Mouse (Mus musculus): ENCODE data around the gene Mrpl2. TPM values are rescaled to one million over a fixed set of nuclear protein-coding genes. Genes with fewer than 3 reads are reported as not detected.

Mrpl2 gene
- polyA plus RNA-seq, 1 experiment from 2014 or later: 165 TPM

DNA sequence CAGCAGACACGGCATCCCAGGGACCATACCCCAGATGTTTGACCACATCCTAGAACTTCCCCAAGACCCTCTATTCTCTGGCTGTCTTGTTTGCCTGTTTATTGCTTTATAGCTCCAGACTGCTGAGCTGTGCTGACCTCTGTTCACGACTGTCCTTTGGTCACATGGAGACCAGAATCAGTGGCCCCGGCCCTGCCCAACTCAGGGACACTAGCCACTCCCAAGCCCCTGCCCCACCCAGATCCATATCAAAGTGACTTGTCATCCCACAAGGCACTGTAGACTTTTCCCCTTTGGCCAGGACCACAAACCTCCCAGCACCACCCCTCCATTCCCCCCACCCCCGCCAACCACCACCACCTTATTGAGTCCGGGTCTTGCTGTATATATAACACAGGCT, 53.2 kb downstream of the Mrpl2 start:
- H3K9me3 ChIP-seq (ENCODE audit: control insufficient read depth, low read length): no peaks in the 10 kb centered on the region
- H3K27ac ChIP-seq (ENCODE audit: low read depth, low read length): no peak overlapping the region
- H3K9ac ChIP-seq (ENCODE audit: low read depth, low read length): no peak overlapping the region; the same call in 1 of the 2 replicates
- no peak overlapping the region for H3K4me3 ChIP-seq (ENCODE audit: low read depth, low read length)
- H3K27me3 ChIP-seq (replicated peaks; ENCODE audit: control insufficient read depth, insufficient read depth, low read length): no peaks in the 10 kb centered on the region
- no peak for ATAC-seq (replicated peaks; ENCODE audit: low FRiP score)
- H3K36me3 ChIP-seq (ENCODE audit: control insufficient read depth, insufficient read depth, low read length): peaks cover 10% of the 10 kb centered on the region; the same call in 1 of the 2 replicates
- WGBS: 64% methylated on average over 5 of the region's 5 CpGs
- H3K4me2 ChIP-seq: no peak overlapping the region
- H3K4me1 ChIP-seq (replicated peaks; ENCODE audit: control insufficient read depth, insufficient read depth, low read length): peaks cover 21% of the 10 kb centered on the region
- no peak for DNase-seq (ENCODE audit: low spot score)

Other genes with a start within 250 kb of the Mrpl2 start
- gene Crip3, start 217.3 kb upstream of the Mrpl2 start, polyA plus RNA-seq (2014; fragmentation: Nextera tagmentation; extraction: Ambion mirVana): 0.38 and 0.53 TPM in 2 replicates
- not detected in 2 replicates for gene Slc22a7, start 207.8 kb upstream of the Mrpl2 start, polyA plus RNA-seq (2014; fragmentation: Nextera tagmentation; extraction: Ambion mirVana)
- 0.03 and 0.07 TPM in 2 replicates for gene Ttbk1, start 158.6 kb upstream of the Mrpl2 start, polyA plus RNA-seq (2014; fragmentation: Nextera tagmentation; extraction: Ambion mirVana)
- gene Dnph1, start 149.5 kb upstream of the Mrpl2 start, polyA plus RNA-seq (2014; fragmentation: Nextera tagmentation; extraction: Ambion mirVana): 63.6 and 65.0 TPM in 2 replicates
- 1.1 and 1.2 TPM in 2 replicates for gene Cul9, start 99.8 kb upstream of the Mrpl2 start, polyA plus RNA-seq (2014; fragmentation: Nextera tagmentation; extraction: Ambion mirVana)
- gene Srf, start 90.1 kb upstream of the Mrpl2 start, polyA plus RNA-seq (2014; fragmentation: Nextera tagmentation; extraction: Ambion mirVana): 5.6 and 9.2 TPM in 2 replicates
- gene Ptk7, start 16.7 kb upstream of the Mrpl2 start, polyA plus RNA-seq (2014; fragmentation: Nextera tagmentation; extraction: Ambion mirVana): 24.5 and 24.7 TPM in 2 replicates
- 10.8 and 12.3 TPM in 2 replicates for gene Klc4, start 207 bp upstream of the Mrpl2 start, polyA plus RNA-seq (2014; fragmentation: Nextera tagmentation; extraction: Ambion mirVana)
- 24.1 and 28.2 TPM in 2 replicates for gene Cul7, start 4.1 kb downstream of the Mrpl2 start, polyA plus RNA-seq (2014; fragmentation: Nextera tagmentation; extraction: Ambion mirVana)
- 52.0 and 56.5 TPM in 2 replicates for gene Rrp36, start 28.1 kb downstream of the Mrpl2 start, polyA plus RNA-seq (2014; fragmentation: Nextera tagmentation; extraction: Ambion mirVana)
- 119 and 121 TPM in 2 replicates for gene Mea1, start 32.6 kb downstream of the Mrpl2 start, polyA plus RNA-seq (2014; fragmentation: Nextera tagmentation; extraction: Ambion mirVana)
- 121 and 128 TPM in 2 replicates for gene Klhdc3, start 34.7 kb downstream of the Mrpl2 start, polyA plus RNA-seq (2014; fragmentation: Nextera tagmentation; extraction: Ambion mirVana)
- gene Ppp2r5d, start 58.9 kb downstream of the Mrpl2 start, polyA plus RNA-seq (2014; fragmentation: Nextera tagmentation; extraction: Ambion mirVana): 73.9 and 80.4 TPM in 2 replicates
- 19.9 and 20.5 TPM in 2 replicates for gene Pex6, start 65.2 kb downstream of the Mrpl2 start, polyA plus RNA-seq (2014; fragmentation: Nextera tagmentation; extraction: Ambion mirVana)
- 6.2 and 6.7 TPM in 2 replicates for gene Gnmt, start 82.9 kb downstream of the Mrpl2 start, polyA plus RNA-seq (2014; fragmentation: Nextera tagmentation; extraction: Ambion mirVana)
- 55.8 and 60.8 TPM in 2 replicates for gene Cnpy3, start 106.0 kb downstream of the Mrpl2 start, polyA plus RNA-seq (2014; fragmentation: Nextera tagmentation; extraction: Ambion mirVana)
- 0.94 and 1.0 TPM in 2 replicates for gene Ptcra, start 117.5 kb downstream of the Mrpl2 start, polyA plus RNA-seq (2014; fragmentation: Nextera tagmentation; extraction: Ambion mirVana)
- 76.6 and 82.5 TPM in 2 replicates for gene 2310039H08Rik, start 126.4 kb downstream of the Mrpl2 start, polyA plus RNA-seq (2014; fragmentation: Nextera tagmentation; extraction: Ambion mirVana)
- 195 and 201 TPM in 2 replicates for gene Rpl7l1, start 136.4 kb downstream of the Mrpl2 start, polyA plus RNA-seq (2014; fragmentation: Nextera tagmentation; extraction: Ambion mirVana)
- 6.3 and 7.4 TPM in 2 replicates for gene Bicral, start 212.3 kb downstream of the Mrpl2 start, polyA plus RNA-seq (2014; fragmentation: Nextera tagmentation; extraction: Ambion mirVana)
- gene Tbcc, start 244.5 kb downstream of the Mrpl2 start, polyA plus RNA-seq (2014; fragmentation: Nextera tagmentation; extraction: Ambion mirVana): 43.5 and 43.7 TPM in 2 replicates

All from liver, embryonic 11.5 days (tissue).